Mouse (Mus musculus): ENCODE data around the gene Dlg4. TPM values are rescaled to one million over a fixed set of nuclear protein-coding genes. Genes with fewer than 3 reads are reported as not detected.

Dlg4 gene
- polyA plus RNA-seq, 1 experiment = 13.3 TPM

DNA sequence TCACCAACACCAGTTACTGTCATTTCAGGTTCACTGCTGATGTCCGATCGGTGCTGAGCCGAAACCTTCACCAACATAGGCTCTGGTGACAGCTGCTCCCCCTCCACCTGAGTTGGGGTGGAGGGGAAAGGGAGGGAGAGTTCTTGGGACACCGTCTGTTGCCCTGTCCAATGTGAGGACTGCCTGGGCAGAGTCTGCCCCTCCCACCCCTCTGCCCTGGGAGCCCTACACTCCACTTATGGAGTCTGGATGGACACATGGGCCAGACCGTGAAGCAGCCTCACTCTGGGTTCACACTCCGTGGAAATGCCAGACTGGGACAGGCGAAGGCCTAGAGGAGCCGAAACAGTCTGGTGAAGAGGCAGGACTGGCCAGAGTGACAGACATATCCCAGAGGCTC is 26.8 kb upstream of the Dlg4 start:
- no peak for DNase-seq (ENCODE audit: low read depth in 1 of 2, low spot score in 2 of 2)
- H3K4me3 ChIP-seq (ENCODE audit: extremely low read depth, insufficient read depth, insufficient read length) = no peak overlapping the region
- no peaks in the 10 kb centered on the region for H3K27me3 ChIP-seq (ENCODE audit: control insufficient read depth, insufficient read depth, low read length)
- no peak overlapping the region for H3K27ac ChIP-seq (ENCODE audit: insufficient read depth, low read length)
- WGBS = 97% methylated on average over 8 of the region's 8 CpGs
- no peak for TF ChIP-seq POLR2A (IDR thresholded peaks at IDR 0.05; ENCODE audit: low read depth, low read length)
- no peak for TF ChIP-seq CTCF (IDR thresholded peaks at IDR 0.05; ENCODE audit: extremely low read depth, insufficient read depth, insufficient read length, insufficient replicate concordance)
- peaks cover 7% of the 10 kb centered on the region; the same call in 1 of the 2 replicates for H3K4me1 ChIP-seq (ENCODE audit: control insufficient read depth, insufficient read depth, insufficient read length)
- H3K36me3 ChIP-seq (ENCODE audit: control insufficient read depth, insufficient read depth, low read length) = peaks cover 25% of the 10 kb centered on the region

DNA sequence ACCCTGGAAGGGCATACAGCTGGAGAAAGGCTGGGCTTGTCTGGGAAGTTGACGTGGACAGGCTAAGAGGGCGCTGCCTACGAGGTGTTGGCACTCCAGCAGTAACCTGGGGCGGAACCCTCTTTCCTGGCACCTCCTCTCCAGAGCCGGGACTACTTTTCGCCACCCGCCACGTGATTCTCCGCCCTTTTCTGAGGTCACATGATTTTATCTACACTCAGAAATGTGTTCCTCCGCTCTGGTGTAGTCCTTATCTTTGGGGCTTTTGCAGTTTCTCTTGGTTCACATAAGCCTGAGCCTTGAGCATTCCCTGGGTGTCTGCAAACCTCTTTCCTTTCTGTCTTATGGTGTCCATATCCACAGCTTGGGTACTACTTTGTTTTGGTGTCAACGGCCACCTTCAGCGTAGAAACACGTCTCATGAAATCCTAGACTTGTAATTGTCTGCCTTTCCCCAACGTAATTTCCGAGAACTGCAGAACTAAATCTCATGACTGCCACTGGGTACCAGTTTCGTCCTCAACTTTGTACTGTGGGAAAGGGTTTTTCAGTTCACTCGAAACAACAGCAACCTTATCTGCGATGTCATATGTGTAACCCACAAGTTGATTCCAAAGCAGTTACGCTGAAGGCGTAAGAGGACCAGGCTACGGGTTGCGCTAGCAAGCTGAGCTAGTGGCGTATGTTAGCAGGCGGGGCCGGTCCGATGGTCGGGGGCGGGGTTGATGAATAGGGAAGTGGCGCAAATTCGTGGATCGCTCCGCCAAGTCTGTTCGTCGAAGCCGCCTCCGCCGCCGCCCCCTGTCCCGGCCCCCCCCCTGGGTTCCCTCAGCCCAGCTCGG is 25.7 kb upstream of the Dlg4 start, which contains the start of gene Gabarap:
Gabarap (plus strand) TSS at position 294 of the 842 bp plus-strand sequence.
- DNase-seq (ENCODE audit: low read depth in 1 of 2, low spot score in 2 of 2) = peak; percentile 92 to 97
- peak; percentile 59 for TF ChIP-seq POLR2A (IDR thresholded peaks at IDR 0.05; ENCODE audit: low read depth, low read length)
- no peak for TF ChIP-seq CTCF (IDR thresholded peaks at IDR 0.05; ENCODE audit: extremely low read depth, insufficient read depth, insufficient read length, insufficient replicate concordance)
- Histone ChIP-seq H3K4me3 (ENCODE audit: extremely low read depth, insufficient read depth, insufficient read length) (peak within 1 kb of the TSS; percentile 63), H3K27me3 (ENCODE audit: control insufficient read depth, insufficient read depth, low read length) (no peaks in the 10 kb centered on the region), H3K36me3 (ENCODE audit: control insufficient read depth, insufficient read depth, low read length) (peaks cover 20% of the 10 kb centered on the region), H3K27ac (ENCODE audit: insufficient read depth, low read length) (peak within 1 kb of the TSS; percentile 91), H3K4me1 (ENCODE audit: control insufficient read depth, insufficient read depth, insufficient read length) (peaks cover 7% of the 10 kb centered on the region; the same call in 1 of the 2 replicates)
- WGBS = under 1% methylated on average over 40 of the region's 40 CpGs

DNA sequence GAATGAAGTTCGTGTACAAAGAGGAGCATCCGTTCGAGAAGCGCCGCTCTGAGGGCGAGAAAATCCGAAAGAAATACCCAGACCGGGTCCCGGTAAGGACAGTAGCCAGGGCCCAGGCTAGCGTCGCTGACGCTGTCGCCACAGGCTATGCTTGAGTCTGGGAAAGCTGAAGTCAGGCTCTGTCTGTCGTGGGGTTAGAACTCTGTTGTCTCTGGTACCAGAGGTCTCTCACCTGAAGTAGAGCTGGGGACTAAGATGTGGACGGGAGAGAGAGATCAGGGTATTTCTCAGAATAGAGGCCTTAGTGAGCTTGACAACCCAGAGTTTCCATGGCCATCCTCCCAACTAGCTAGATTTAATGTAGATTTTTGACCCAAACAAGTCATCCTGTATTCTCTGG is 25.0 kb upstream of the Dlg4 start:
- Histone ChIP-seq H3K27me3 (ENCODE audit: control insufficient read depth, insufficient read depth, low read length) (no peaks in the 10 kb centered on the region), H3K27ac (ENCODE audit: insufficient read depth, low read length) (peak overlapping the region; percentile 81), H3K4me1 (ENCODE audit: control insufficient read depth, insufficient read depth, insufficient read length) (peaks cover 7% of the 10 kb centered on the region; the same call in 1 of the 2 replicates), H3K36me3 (ENCODE audit: control insufficient read depth, insufficient read depth, low read length) (peaks cover 19% of the 10 kb centered on the region), H3K4me3 (ENCODE audit: extremely low read depth, insufficient read depth, insufficient read length) (peak overlapping the region; percentile 63)
- DNase-seq (ENCODE audit: low read depth in 1 of 2, low spot score in 2 of 2) = no peak
- TF ChIP-seq CTCF (IDR thresholded peaks at IDR 0.05; ENCODE audit: extremely low read depth, insufficient read depth, insufficient read length, insufficient replicate concordance) = no peak
- TF ChIP-seq POLR2A (IDR thresholded peaks at IDR 0.05; ENCODE audit: low read depth, low read length) = no peak
- under 1% methylated on average over 15 of the region's 15 CpGs for WGBS

DNA sequence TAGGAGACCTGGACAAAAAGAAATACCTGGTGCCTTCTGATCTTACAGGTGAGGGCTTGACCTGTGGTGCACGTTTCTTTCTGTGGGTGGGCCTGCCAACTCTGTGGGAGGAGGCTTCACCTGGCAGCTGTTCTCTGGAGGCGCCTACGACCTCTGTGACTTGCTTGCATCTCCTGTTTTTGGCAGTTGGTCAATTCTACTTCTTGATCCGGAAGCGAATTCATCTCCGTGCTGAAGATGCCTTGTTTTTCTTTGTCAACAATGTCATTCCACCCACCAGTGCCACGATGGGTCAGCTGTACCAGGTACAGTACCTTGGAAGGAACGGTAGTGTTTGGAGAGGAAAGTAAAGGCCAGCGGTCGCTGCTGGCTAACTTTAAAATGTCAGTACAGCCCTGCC is 24.3 kb upstream of the Dlg4 start:
- Histone ChIP-seq H3K36me3 (ENCODE audit: control insufficient read depth, insufficient read depth, low read length) (peaks cover 17% of the 10 kb centered on the region), H3K27me3 (ENCODE audit: control insufficient read depth, insufficient read depth, low read length) (no peaks in the 10 kb centered on the region), H3K4me3 (ENCODE audit: extremely low read depth, insufficient read depth, insufficient read length) (peak overlapping the region; percentile 37; the same call in 1 of the 2 replicates), H3K27ac (ENCODE audit: insufficient read depth, low read length) (no peak overlapping the region), H3K4me1 (ENCODE audit: control insufficient read depth, insufficient read depth, insufficient read length) (peaks cover 7% of the 10 kb centered on the region; the same call in 1 of the 2 replicates)
- 75% methylated on average over 10 of the region's 10 CpGs for WGBS
- TF ChIP-seq POLR2A (IDR thresholded peaks at IDR 0.05; ENCODE audit: low read depth, low read length) (no peak), CTCF (IDR thresholded peaks at IDR 0.05; ENCODE audit: extremely low read depth, insufficient read depth, insufficient read length, insufficient replicate concordance) (no peak)
- DNase-seq (ENCODE audit: low read depth in 1 of 2, low spot score in 2 of 2) = no peak

DNA sequence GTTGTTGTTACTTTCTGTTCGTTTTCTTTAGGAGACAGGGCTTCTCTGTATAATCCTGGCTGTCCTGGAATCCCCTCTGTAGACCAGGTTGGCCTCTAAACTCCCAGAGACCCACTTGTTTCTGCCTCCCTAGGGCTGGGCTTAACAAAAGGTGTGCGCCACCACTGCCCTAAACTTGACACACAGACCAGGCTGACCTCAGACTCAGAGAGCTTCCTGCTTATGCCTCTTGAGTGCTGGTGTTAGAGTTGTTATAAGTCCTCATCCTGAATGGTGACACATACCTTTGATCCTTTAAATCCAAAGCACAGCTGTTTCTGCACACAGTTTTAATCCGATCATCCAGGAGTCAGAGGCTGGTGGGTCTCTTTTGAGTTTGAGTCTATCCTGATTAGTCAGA is 23.8 kb upstream of the Dlg4 start:
- Histone ChIP-seq H3K27me3 (ENCODE audit: control insufficient read depth, insufficient read depth, low read length) (no peaks in the 10 kb centered on the region), H3K27ac (ENCODE audit: insufficient read depth, low read length) (no peak overlapping the region), H3K36me3 (ENCODE audit: control insufficient read depth, insufficient read depth, low read length) (peaks cover 17% of the 10 kb centered on the region), H3K4me3 (ENCODE audit: extremely low read depth, insufficient read depth, insufficient read length) (no peak overlapping the region), H3K4me1 (ENCODE audit: control insufficient read depth, insufficient read depth, insufficient read length) (peaks cover 9% of the 10 kb centered on the region; the same call in 1 of the 2 replicates)
- TF ChIP-seq POLR2A (IDR thresholded peaks at IDR 0.05; ENCODE audit: low read depth, low read length) (no peak), CTCF (IDR thresholded peaks at IDR 0.05; ENCODE audit: extremely low read depth, insufficient read depth, insufficient read length, insufficient replicate concordance) (no peak)
- DNase-seq (ENCODE audit: low read depth in 1 of 2, low spot score in 2 of 2) = no peak
- 91% methylated on average over 3 of the region's 3 CpGs for WGBS

DNA sequence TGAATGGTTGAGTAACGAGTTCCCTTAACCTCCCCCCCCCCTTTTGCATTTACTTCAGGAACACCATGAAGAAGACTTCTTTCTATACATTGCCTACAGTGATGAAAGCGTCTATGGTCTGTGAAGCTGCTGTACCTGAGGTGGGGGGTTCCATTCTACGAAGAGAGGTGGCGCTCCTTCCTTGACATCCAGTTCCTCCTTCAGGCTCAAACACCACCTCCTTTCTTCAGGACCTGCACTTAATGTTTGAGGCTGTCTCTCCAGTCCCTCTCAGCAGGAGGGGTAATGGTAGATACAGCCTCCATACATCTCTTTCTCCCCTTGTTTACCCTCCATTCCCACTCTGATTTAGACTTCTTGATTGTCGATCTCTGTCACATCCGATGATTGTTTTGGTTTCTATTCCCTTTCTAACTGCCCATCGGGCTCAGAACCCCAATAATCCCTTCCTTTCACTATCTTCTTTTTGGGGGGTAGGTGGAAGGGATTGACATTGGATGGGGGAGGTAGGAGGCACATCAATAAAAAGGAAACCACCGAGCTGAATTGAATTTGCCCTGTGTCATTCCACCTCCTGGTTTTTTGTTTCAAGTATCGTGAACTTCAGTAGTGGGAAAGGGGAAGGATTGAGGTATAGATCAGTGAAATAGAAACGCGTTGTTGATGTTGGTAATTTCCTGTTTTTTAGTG is 22.2 kb upstream of the Dlg4 start:
- TF ChIP-seq CTCF (IDR thresholded peaks at IDR 0.05; ENCODE audit: extremely low read depth, insufficient read depth, insufficient read length, insufficient replicate concordance) (no peak), POLR2A (IDR thresholded peaks at IDR 0.05; ENCODE audit: low read depth, low read length) (no peak)
- WGBS = 85% methylated on average over 11 of the region's 11 CpGs
- Histone ChIP-seq H3K27ac (ENCODE audit: insufficient read depth, low read length) (no peak overlapping the region), H3K36me3 (ENCODE audit: control insufficient read depth, insufficient read depth, low read length) (peaks cover 30% of the 10 kb centered on the region), H3K4me1 (ENCODE audit: control insufficient read depth, insufficient read depth, insufficient read length) (peaks cover 9% of the 10 kb centered on the region; the same call in 1 of the 2 replicates), H3K27me3 (ENCODE audit: control insufficient read depth, insufficient read depth, low read length) (no peaks in the 10 kb centered on the region), H3K4me3 (ENCODE audit: extremely low read depth, insufficient read depth, insufficient read length) (no peak overlapping the region)
- no peak for DNase-seq (ENCODE audit: low read depth in 1 of 2, low spot score in 2 of 2)

Measured in spleen, adult 2 months (tissue).